Mouse (Mus musculus) gastrocnemius, postnatal 25 days (tissue): ENCODE measurements around the gene Glod4. TPM values are rescaled to one million over a fixed set of nuclear protein-coding genes. Genes with fewer than 3 reads are reported as not detected.

Experiments
- DNase-seq: peaks from one replicate; pipeline ENCODE4 v3.0.0; 2022
- total RNA-seq, 2 experiments: library from RNA; stranded (reverse); gene quantifications; 1 replicate in 1 of 2; 2 replicates in 1 of 2; pipeline ENCODE4 v1.2.3; 2021

The Glod4 gene
- total RNA-seq, 2 experiments from 2014 or later: 19.7 to 20.4 TPM

- peak; percentile 89 for DNase-seq
Observed at GRCm38 (mm10) chr11:76201761-76202674, 41.5 kb downstream of the Glod4 start.

- no peak for DNase-seq
Observed at GRCm38 (mm10) chr11:76196977-76197469, 46.5 kb downstream of the Glod4 start.

GRCm38 (mm10) chr11:76196275-76196976, 47.1 kb downstream of the Glod4 start:
- DNase-seq: no peak

- DNase-seq: no peak
Observed at GRCm38 (mm10) chr11:76186908-76187307, 56.6 kb downstream of the Glod4 start.

GRCm38 (mm10) chr11:76183745-76184144, 59.8 kb downstream of the Glod4 start:
- DNase-seq: no peak

- DNase-seq: no peak
Observed at GRCm38 (mm10) chr11:76180146-76180540, 63.4 kb downstream of the Glod4 start.

GRCm38 (mm10) chr11:76179495-76180145, 63.9 kb downstream of the Glod4 start, which contains the start of the genes Vps53 and Fam57a:
Gene Vps53 (minus strand): TSS chr11:76179647.
Gene Fam57a (plus strand): TSS chr11:76179671.
- peak; percentile 83 for DNase-seq

GRCm38 (mm10) chr11:76178726-76179494, 64.6 kb downstream of the Glod4 start:
- no peak for DNase-seq

GRCm38 (mm10) chr11:76170207-76170606, 73.3 kb downstream of the Glod4 start:
- DNase-seq: no peak

GRCm38 (mm10) chr11:76168976-76169375, 74.5 kb downstream of the Glod4 start:
- no peak for DNase-seq

GRCm38 (mm10) chr11:76167079-76167765, 76.3 kb downstream of the Glod4 start:
- peak; percentile 29 for DNase-seq

- no peak for DNase-seq
Observed at GRCm38 (mm10) chr11:76166657-76167056, 76.9 kb downstream of the Glod4 start.

- no peak for DNase-seq
Observed at GRCm38 (mm10) chr11:76160251-76160650, 83.3 kb downstream of the Glod4 start.

- DNase-seq: no peak
Observed at GRCm38 (mm10) chr11:76158375-76158774, 85.2 kb downstream of the Glod4 start.

- no peak for DNase-seq
Observed at GRCm38 (mm10) chr11:76154861-76155260, 88.7 kb downstream of the Glod4 start.

- DNase-seq: no peak
Observed at GRCm38 (mm10) chr11:76154200-76154599, 89.3 kb downstream of the Glod4 start.

- no peak for DNase-seq
Observed at GRCm38 (mm10) chr11:76153236-76153951, 90.1 kb downstream of the Glod4 start.

GRCm38 (mm10) chr11:76150980-76151379, 92.5 kb downstream of the Glod4 start:
- DNase-seq: no peak

- DNase-seq: no peak
Observed at GRCm38 (mm10) chr11:76148055-76149008, 95.2 kb downstream of the Glod4 start.
